Mouse (Mus musculus): Measurements from ENCODE around the gene Ccdc181. TPM values are rescaled to one million over a fixed set of nuclear protein-coding genes. Genes with fewer than 3 reads are reported as not detected.

The Ccdc181 gene
- polyA plus RNA-seq (2012; rRNA removed): 1.0 and 1.3 TPM in 2 replicates

DNA sequence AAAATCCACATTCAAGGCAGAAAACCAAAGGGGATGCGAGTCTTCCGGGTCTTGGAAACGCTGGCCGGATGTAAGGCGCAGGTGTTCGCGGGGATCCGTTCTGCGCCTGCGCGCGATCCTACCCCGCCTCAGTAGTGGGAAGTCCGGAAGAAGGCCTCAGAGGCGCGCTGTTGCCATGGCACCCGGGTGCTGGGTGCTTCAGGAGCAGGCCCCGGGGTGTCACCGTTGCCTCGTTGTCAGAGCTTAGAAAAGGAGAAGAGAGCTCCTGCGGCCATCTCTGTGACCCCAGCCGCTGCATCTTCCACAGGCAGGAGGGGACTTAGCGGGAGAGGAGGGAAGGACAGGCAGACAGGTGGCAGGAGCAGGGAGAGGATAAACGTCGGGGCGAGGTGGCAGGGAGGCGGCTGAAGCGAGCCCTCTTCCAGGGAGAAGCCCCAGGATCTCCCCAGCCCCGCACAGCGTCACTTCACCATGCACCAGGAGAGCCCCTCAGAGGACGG lies at the start of gene Ccdc181:
TSS of gene Ccdc181 (plus strand) at position 131 of the 500 bp plus-strand sequence.

DNA sequence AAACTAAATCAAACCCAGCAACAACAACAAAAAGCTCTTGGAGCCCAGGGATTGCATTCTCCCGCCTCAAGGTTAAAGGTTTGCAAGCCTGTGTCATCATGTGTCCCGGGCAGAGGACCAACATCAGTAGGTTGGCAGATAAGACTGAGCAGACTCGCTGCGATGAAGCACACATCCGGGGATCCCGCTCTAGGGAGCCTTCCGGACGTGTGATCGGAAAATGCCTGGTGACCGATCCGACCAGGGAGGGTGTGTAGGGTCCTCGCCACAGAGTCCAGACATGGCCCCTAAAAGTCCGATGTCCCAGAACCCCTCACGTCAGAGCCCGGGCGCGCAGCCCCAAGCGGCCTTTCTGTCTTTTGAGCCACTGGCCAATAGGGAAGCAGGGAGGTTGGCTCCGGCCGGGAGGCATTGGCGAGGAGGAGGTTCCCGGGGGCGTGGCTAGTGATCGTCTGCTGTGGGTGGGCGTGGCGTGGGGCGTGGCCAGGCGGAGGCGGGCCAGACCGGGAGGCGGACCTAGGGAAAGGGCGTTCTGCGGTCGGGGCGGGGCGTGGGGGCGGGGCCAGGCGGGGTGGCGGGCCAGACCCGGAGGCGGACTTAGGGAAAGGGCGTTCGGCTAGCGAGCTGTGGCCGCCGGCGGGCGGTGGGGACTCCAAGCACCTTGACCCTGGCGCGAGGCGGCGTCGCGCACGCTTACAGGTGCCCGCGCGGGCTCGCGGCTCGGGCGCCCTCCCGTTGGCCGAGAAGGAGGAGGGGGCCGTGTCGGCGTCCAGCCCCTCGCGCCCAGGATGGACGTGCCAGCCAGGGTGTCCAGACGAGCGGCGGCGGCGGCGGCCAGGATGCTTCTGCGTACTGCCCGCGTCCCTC lies 26.7 kb upstream of the Ccdc181 start, which contains the start of gene Slc19a2:
TSS of gene Slc19a2 (plus strand) at position 582 of the 867 bp plus-strand sequence.

DNA sequence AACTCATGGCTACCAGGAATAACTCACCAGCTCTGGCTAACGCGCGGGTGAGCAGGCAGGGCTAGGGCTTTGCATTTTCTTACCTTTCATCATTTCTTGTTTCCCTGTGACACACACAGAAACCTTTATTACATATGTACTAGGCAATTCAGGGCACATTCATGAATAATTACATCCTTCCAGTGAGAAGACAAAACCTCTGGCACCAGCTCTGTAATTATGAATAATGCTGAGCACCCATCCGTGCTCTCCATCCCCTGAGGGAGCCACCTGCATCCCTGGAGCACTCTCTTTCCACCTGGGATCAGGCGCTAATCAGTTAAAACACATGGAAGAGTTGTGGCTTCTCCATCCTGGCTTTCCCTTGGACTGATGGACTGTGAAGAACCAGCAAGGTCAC lies 28.4 kb downstream of the Ccdc181 start, which contains the start of gene Nme7:
TSS of gene Nme7 (plus strand) at position 301 of the 400 bp plus-strand sequence.

DNA sequence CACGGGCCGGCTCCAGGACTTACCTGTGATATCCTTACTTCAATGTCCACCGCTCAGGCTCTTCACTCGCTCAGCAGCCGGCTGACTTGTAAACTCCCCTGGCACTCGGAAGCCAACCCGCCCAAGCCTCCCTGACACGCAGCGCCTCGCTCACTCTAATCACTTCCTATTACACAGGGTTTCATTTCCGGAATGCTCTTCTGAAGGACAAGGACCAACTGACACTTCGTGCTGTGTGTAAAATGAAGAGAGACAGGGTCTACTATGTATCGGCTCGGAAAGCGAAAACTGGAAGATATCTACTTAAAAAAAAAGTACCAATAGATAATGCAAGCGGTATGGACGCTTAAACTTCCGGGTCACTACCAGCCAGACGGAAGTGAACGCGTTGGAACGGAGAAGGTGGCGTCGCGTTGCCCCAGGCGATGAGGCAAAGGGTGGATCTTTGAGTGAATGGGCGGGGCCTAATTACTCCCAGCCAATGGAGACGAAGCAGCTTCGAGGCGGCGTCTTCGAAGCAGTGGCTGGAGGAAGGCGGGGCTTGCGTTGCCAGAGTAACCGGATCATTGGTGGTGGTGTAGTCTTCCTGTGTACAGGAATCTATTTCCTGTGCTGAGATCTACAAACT lies 31.9 kb downstream of the Ccdc181 start, which contains the start of gene Blzf1:
TSS of gene Blzf1 (minus strand) at position 366 of the 628 bp plus-strand sequence.

Other genes starting within 250 kb of the Ccdc181 start
- gene Sele, start 227.4 kb upstream of the Ccdc181 start, polyA plus RNA-seq (2012; rRNA removed): 0.04 TPM in 1 of 2 replicates, not detected in the other
- gene Sell, start 213.6 kb upstream of the Ccdc181 start, polyA plus RNA-seq (2012; rRNA removed): 0.03 and 0.15 TPM in 2 replicates
- gene Selp, start 160.3 kb upstream of the Ccdc181 start, polyA plus RNA-seq (2012; rRNA removed): 0.46 and 0.48 TPM in 2 replicates
- 0.58 and 0.66 TPM in 2 replicates for gene F5, start 123.7 kb upstream of the Ccdc181 start, polyA plus RNA-seq (2012; rRNA removed)
- 7.1 and 10.1 TPM in 2 replicates for gene Slc19a2, start 26.5 kb upstream of the Ccdc181 start, polyA plus RNA-seq (2012; rRNA removed)
- gene Nme7, start 28.5 kb downstream of the Ccdc181 start, polyA plus RNA-seq (2012; rRNA removed): 2.4 and 3.1 TPM in 2 replicates
- gene Blzf1, start 31.9 kb downstream of the Ccdc181 start, polyA plus RNA-seq (2012; rRNA removed): 0.62 and 0.75 TPM in 2 replicates
- 96.9 and 110 TPM in 2 replicates for gene Atp1b1, start 182.8 kb downstream of the Ccdc181 start, polyA plus RNA-seq (2012; rRNA removed)